Mouse (Mus musculus) heart, adult 10 weeks (tissue): Measurements from ENCODE around the gene B3gnt8. TPM values are rescaled to one million over a fixed set of nuclear protein-coding genes. Genes with fewer than 3 reads are reported as not detected.

ENCODE experiments used
- polyA plus RNA-seq: library from polyadenylated mRNA; stranded (reverse); fragments of 350-450 nt; fragmentation: Illumina TruSeq; extraction: RNeasy Lipid Tissue Mini Kit (QIAGEN cat#74804); gene quantifications from one replicate; pipeline ENCODE4 v1.2.3, GENCODE M21; 2014; ENCODE audit warnings: low read depth, low replicate concordance

B3gnt8 gene
- polyA plus RNA-seq, result 3.3 TPM

GRCm38 (mm10) chr7:25626509-25627430 is at the start of gene B3gnt8:
Gene B3gnt8 (plus strand): TSS chr7:25626654.

GRCm38 (mm10) chr7:25615706-25616011 is 10.8 kb upstream of the B3gnt8 start, which contains the start of gene Erich4:
Gene Erich4 (minus strand): TSS chr7:25615892.

GRCm38 (mm10) chr7:25618865-25619721 is 7.4 kb upstream of the B3gnt8 start, which contains the start of gene Dmac2:
Gene Dmac2 (plus strand): TSS chr7:25619414.

GRCm38 (mm10) chr7:25658657-25659472 is 32.4 kb downstream of the B3gnt8 start, which contains the start of the genes Bckdha and Exosc5:
Gene Bckdha (minus strand): TSS chr7:25658981.
Gene Exosc5 (plus strand): TSS chr7:25659164.

GRCm38 (mm10) chr7:25674719-25675300 is 48.4 kb downstream of the B3gnt8 start, which contains the start of gene Tmem91:
Gene Tmem91 (minus strand): TSS chr7:25675166.

GRCm38 (mm10) chr7:25680514-25681258 is 54.2 kb downstream of the B3gnt8 start, which contains the start of gene B9d2:
Gene B9d2 (plus strand): TSS chr7:25680780.

Other genes starting within 250 kb of the B3gnt8 start
- gene Lipe, start 227.9 kb upstream of the B3gnt8 start, polyA plus RNA-seq, result 50.7 TPM
- gene Cxcl17, start 213.8 kb upstream of the B3gnt8 start, polyA plus RNA-seq, result not detected
- gene Ceacam1, start 149.1 kb upstream of the B3gnt8 start, polyA plus RNA-seq, result 17.6 TPM
- gene Ceacam2, start 86.8 kb upstream of the B3gnt8 start, polyA plus RNA-seq, result 0.58 TPM
- gene Erich4, start 10.8 kb upstream of the B3gnt8 start, polyA plus RNA-seq, result not detected
- 79.6 TPM for gene Dmac2, start 7.2 kb upstream of the B3gnt8 start, polyA plus RNA-seq
- gene Bckdha, start 32.3 kb downstream of the B3gnt8 start, polyA plus RNA-seq, result 283 TPM
- gene Exosc5, start 32.5 kb downstream of the B3gnt8 start, polyA plus RNA-seq, result 14.5 TPM
- not detected for gene Tmem91, start 48.5 kb downstream of the B3gnt8 start, polyA plus RNA-seq
- 19.8 TPM for gene B9d2, start 54.1 kb downstream of the B3gnt8 start, polyA plus RNA-seq
- gene Tgfb1, start 60.3 kb downstream of the B3gnt8 start, polyA plus RNA-seq, result 14.2 TPM
- gene Ccdc97, start 92.4 kb downstream of the B3gnt8 start, polyA plus RNA-seq, result 41.6 TPM
- gene Hnrnpul1, start 128.1 kb downstream of the B3gnt8 start, polyA plus RNA-seq, result 43.9 TPM
- gene Axl, start 162.1 kb downstream of the B3gnt8 start, polyA plus RNA-seq, result 58.4 TPM
- gene Cyp2s1, start 190.3 kb downstream of the B3gnt8 start, polyA plus RNA-seq, result 4.8 TPM